Mouse (Mus musculus): ENCODE data around the gene Zdhhc9. TPM values are rescaled to one million over a fixed set of nuclear protein-coding genes. Genes with fewer than 3 reads are reported as not detected.

Zdhhc9 gene
- total RNA-seq, 2 experiments from 2014 or later, result 52.3 to 53.8 TPM

GRCm38 (mm10) chrX:48138539-48139275 is 70.0 kb downstream of the Zdhhc9 start:
- DNase-seq (ENCODE audit: low spot score in 2 of 2), result no peak
- intact Hi-C loops (cut with DNase I), result no loop called here

GRCm38 (mm10) chrX:48138011-48138410 is 70.7 kb downstream of the Zdhhc9 start:
- no peak for DNase-seq (ENCODE audit: low spot score in 2 of 2)
- intact Hi-C loops (cut with DNase I), result no loop called here

- intact Hi-C loops (cut with DNase I), result no loop called here
- DNase-seq (ENCODE audit: low spot score in 2 of 2), result no peak
Observed at GRCm38 (mm10) chrX:48136935-48137334, 71.7 kb downstream of the Zdhhc9 start.

DNA sequence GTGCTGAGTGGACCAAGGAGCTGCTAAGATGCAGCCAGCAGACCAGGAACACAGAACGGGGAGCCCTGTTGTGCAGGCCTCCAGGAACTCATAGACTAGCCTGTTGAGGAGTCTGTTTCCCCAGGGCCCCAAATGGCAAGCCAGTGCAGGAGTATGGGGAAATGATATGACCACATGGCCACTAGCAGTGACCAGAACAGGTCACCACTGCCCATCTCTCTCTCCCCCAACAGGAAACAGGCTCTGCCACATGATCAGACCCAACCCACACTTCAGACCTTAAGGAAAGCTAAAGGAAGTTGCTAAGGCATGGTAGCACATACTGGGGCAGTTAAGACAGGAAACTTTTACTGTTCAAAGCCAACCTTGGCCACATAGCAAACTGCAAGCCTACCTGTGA is 79.5 kb downstream of the Zdhhc9 start:
- no peak for DNase-seq (ENCODE audit: low spot score in 2 of 2)
- intact Hi-C loops (cut with DNase I), result loop anchor here (10.0 kb wide), 1 partner anchor 134 kb away; no protein-coding TSS in a partner anchor

DNA sequence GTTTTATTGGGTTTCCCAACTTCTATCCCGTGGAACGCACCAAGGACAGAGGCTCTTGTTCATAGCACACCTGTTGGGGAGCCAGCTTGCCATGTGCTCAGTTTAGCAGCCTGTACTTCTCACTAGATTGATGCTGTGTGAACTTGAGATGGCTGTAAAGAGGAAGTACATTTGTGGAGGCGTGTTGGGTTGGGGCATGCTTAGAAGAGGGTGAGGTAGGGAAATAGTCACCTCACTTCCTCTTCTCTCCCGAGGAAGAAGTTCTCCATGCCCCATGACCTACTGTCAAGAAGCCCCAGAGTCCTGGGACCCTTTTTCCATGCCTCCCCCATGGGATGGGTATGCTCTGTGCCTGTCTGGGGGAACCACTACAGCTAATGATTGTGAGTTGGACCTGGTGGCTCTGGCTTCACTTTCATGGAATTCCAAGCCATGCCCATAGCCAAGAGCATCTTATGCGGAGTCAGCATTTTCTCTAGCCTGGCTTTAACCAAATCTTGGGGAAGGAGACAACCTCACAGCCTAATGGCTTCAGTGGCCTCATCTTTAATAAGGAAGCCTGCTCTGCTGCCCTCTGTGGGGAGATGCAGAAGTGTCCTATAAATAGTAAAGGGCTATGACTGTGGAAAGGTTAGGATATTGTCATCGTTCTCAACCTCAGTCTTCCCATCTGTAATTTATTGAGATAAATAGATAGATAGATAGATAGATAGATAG is 81.0 kb downstream of the Zdhhc9 start:
- DNase-seq (ENCODE audit: low spot score in 2 of 2), result no peak
- intact Hi-C loops (cut with DNase I), result loop anchor here (10.0 kb wide), 1 partner anchor 133 kb away; no protein-coding TSS in a partner anchor

DNA sequence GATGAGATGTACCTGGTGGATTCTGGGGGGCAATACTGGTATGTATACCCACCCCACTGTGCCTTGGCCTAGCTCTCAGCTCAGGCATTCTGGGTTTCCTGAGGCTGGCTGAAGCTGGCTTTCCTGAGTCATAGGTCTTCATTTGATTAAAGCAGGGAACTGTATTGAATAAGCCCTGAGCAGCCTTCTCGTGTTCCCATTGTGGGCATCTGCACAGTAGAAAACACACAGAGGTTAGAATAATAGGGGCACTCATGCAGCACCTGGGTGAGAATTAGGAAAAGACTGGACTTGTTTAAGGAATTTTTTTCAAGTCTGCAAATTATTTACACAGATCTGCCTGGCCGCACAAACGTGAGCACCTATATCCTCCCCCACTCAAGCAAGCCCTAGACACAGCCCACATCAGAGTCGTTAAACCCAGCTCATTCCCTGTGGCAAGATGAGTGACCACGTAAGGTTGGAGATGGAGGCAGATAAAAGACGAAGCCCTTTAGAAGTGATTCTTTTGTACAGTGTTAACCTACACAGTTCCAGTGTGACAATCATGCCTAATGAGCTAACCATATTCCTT is 81.7 kb downstream of the Zdhhc9 start:
- DNase-seq (ENCODE audit: low spot score in 2 of 2), result no peak
- intact Hi-C loops (cut with DNase I), result loop anchor here (10.0 kb wide), 1 partner anchor 132 kb away; no protein-coding TSS in a partner anchor

GRCm38 (mm10) chrX:48124132-48125071 is 84.3 kb downstream of the Zdhhc9 start:
- peak; percentile 31 to 55 for DNase-seq (ENCODE audit: low spot score in 2 of 2)
- intact Hi-C loops (cut with DNase I), result loop anchor here (1.0 to 10.0 kb wide), 2 partner anchors 105 to 130 kb away; no protein-coding TSS in a partner anchor

Other genes starting within 250 kb of the Zdhhc9 start
- 10 to 100 TPM; 20.1 to 29.9 TPM for gene Apln, start 174.0 kb downstream of the Zdhhc9 start, total RNA-seq (2021)
- under 1 TPM; 0.27 to 0.37 TPM for gene Xpnpep2, start 100.2 kb downstream of the Zdhhc9 start, total RNA-seq (2021)
- 1 to 10 TPM; 1.8 TPM for gene Sash3, start 62.4 kb downstream of the Zdhhc9 start, total RNA-seq (2021)
- 10 to 100 TPM; 13.4 to 14.9 TPM for gene Utp14a, start 48.0 kb upstream of the Zdhhc9 start, total RNA-seq (2021)
- gene Bcorl1, start 132.5 kb upstream of the Zdhhc9 start, total RNA-seq (2021), result 10 to 100 TPM; 16.6 to 19.4 TPM